Mouse (Mus musculus): ENCODE measurements around the gene Ctdsp1. TPM values are rescaled to one million over a fixed set of nuclear protein-coding genes. Genes with fewer than 3 reads are reported as not detected.

The Ctdsp1 gene
- total and polyA plus RNA-seq, 2 experiments from 2014 or later: 10.8 to 24.7 TPM

DNA sequence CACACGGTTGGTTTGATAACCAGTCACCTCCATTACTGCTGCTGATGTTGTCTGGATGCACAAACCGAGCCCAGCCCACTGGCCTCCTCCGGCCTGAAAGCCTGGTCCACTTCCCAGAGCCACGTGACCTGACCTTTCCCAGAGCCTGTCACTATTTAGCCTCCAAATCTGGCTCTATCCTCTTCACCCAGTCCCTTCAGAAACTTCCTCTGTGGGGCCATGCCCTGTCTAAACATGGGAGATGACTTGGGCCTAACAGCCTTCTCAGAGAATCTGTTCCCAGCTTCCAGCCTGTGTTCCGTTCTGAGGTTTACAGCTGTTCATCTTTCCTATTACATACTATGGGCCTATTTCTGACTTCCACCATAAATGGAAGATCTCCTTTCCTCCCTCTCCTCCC, 27.9 kb upstream of the Ctdsp1 start:
- no peak for ATAC-seq
- 74% methylated on average over 5 of the region's 5 CpGs for WGBS
- H3K4me1 ChIP-seq (ENCODE audit: insufficient read depth): no peaks in the 10 kb centered on the region
- no peak overlapping the region for H3K9ac ChIP-seq
- no peaks in the 10 kb centered on the region for H3K9me3 ChIP-seq (ENCODE audit: low read length)
- H3K4me2 ChIP-seq (ENCODE audit: low read depth): no peak overlapping the region
- no peak for TF ChIP-seq CTCF (IDR thresholded peaks at IDR 0.05; ENCODE audit: low read depth)
- H3K27me3 ChIP-seq (ENCODE audit: insufficient read depth, low read length): no peaks in the 10 kb centered on the region
- H3K27ac ChIP-seq (ENCODE audit: low read depth, low read length): no peak overlapping the region
- no peak overlapping the region for H3K4me3 ChIP-seq (ENCODE audit: low read depth, low read length)
- H3K36me3 ChIP-seq (ENCODE audit: insufficient read depth): no peaks in the 10 kb centered on the region
- DNase-seq: no peak

DNA sequence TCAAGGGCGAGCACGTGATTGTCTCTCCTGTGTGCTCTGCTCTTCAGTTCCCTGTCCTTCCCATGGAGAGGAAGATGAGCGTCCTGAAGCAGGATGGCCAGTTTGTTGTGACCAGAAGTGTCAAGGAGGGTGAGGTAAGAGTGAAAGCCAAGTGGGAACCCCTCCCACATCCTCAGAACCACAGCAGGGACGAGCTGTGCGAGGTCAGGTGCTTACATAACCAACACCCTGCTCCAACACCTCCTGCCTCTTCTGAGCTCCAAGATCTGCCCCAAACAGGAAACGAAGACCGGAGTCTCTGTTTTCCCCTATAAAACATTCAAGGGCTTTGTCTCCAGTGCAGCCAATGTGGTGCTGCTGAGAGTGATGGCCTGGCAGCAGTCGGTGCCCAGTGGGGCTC, 27.0 kb upstream of the Ctdsp1 start:
- TF ChIP-seq CTCF (IDR thresholded peaks at IDR 0.05; ENCODE audit: low read depth): no peak
- no peak overlapping the region for H3K4me3 ChIP-seq (ENCODE audit: low read depth, low read length)
- ATAC-seq (no peak), DNase-seq (no peak)
- no peak overlapping the region for H3K9ac ChIP-seq
- H3K27ac ChIP-seq (ENCODE audit: low read depth, low read length): no peak overlapping the region
- H3K4me1 ChIP-seq (ENCODE audit: insufficient read depth): no peaks in the 10 kb centered on the region
- H3K36me3 ChIP-seq (ENCODE audit: insufficient read depth): no peaks in the 10 kb centered on the region
- no peak overlapping the region for H3K4me2 ChIP-seq (ENCODE audit: low read depth)
- WGBS: 84% methylated on average over 8 of the region's 8 CpGs
- no peaks in the 10 kb centered on the region for H3K27me3 ChIP-seq (ENCODE audit: insufficient read depth, low read length)
- no peaks in the 10 kb centered on the region for H3K9me3 ChIP-seq (ENCODE audit: low read length)

DNA sequence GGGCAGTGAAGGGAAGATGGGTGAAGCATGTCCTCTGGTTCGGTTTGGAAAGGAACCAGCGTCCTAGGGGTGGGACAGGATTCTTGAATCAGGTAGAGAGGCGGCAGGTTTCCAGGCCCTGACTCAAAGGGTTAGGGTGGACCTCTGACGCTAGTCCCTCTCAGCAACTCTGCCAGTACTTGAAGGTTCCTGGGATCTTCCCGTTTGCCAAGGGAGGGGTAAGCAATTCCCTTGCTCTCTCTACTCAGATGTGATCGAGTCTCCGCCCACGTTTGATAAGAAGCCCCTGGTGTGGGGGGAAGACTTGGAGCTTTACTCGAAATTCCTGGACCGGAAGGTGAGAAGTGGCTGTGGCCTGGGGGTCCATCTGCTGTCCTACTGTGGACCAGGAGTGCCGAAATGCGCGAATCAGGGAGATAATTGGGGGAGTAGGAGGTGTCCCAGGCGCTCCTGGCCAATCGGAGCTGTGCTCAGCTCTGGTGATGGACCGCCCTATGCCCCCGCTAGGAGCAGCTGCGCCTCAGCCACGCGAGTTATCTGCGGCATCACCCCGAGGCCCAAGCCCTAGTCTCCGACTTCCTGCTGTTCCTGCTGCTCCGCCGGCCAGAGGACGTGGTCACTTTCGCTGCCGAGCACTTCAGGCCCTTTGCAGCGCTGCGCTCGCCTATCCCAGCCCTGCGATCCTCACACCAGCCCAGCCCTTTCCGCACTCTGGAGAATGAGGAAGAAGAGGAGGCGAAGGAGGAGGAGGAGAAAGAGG, 23.2 kb upstream of the Ctdsp1 start:
- Histone ChIP-seq H3K9ac (no peak overlapping the region), H3K4me1 (ENCODE audit: insufficient read depth) (no peaks in the 10 kb centered on the region), H3K9me3 (ENCODE audit: low read length) (no peaks in the 10 kb centered on the region), H3K27ac (ENCODE audit: low read depth, low read length) (no peak overlapping the region), H3K4me3 (ENCODE audit: low read depth, low read length) (peak overlapping the region; percentile 20), H3K36me3 (ENCODE audit: insufficient read depth) (no peaks in the 10 kb centered on the region), H3K4me2 (ENCODE audit: low read depth) (peak overlapping the region; percentile 47), H3K27me3 (ENCODE audit: insufficient read depth, low read length) (no peaks in the 10 kb centered on the region)
- DNase-seq (peak; percentile 33), ATAC-seq (peak; percentile 90)
- 29% methylated on average over 34 of the region's 34 CpGs for WGBS
- TF ChIP-seq CTCF (IDR thresholded peaks at IDR 0.05; ENCODE audit: low read depth): no peak; the same call in 1 of the 2 replicates

- 54% methylated on average over 4 of the region's 4 CpGs for WGBS
- ATAC-seq (no peak), DNase-seq (no peak)
- no peak overlapping the region for H3K4me2 ChIP-seq (ENCODE audit: low read depth)
- H3K4me3 ChIP-seq (ENCODE audit: low read depth, low read length): no peak overlapping the region
- H3K9me3 ChIP-seq (ENCODE audit: low read length): no peaks in the 10 kb centered on the region
- H3K4me1 ChIP-seq (ENCODE audit: insufficient read depth): no peaks in the 10 kb centered on the region
- H3K27ac ChIP-seq (ENCODE audit: low read depth, low read length): no peak overlapping the region
- no peaks in the 10 kb centered on the region for H3K27me3 ChIP-seq (ENCODE audit: insufficient read depth, low read length)
- H3K36me3 ChIP-seq (ENCODE audit: insufficient read depth): no peaks in the 10 kb centered on the region
- no peak overlapping the region for H3K9ac ChIP-seq
- no peak for TF ChIP-seq CTCF (IDR thresholded peaks at IDR 0.05; ENCODE audit: low read depth)
Measured at GRCm38 (mm10) chr1:74370040-74370439, 21.3 kb upstream of the Ctdsp1 start.

GRCm38 (mm10) chr1:74373372-74373771, 17.9 kb upstream of the Ctdsp1 start:
- Histone ChIP-seq H3K4me3 (ENCODE audit: low read depth, low read length) (no peak overlapping the region), H3K27me3 (ENCODE audit: insufficient read depth, low read length) (no peaks in the 10 kb centered on the region), H3K9me3 (ENCODE audit: low read length) (no peaks in the 10 kb centered on the region), H3K4me1 (ENCODE audit: insufficient read depth) (no peaks in the 10 kb centered on the region), H3K9ac (no peak overlapping the region), H3K4me2 (ENCODE audit: low read depth) (no peak overlapping the region), H3K27ac (ENCODE audit: low read depth, low read length) (no peak overlapping the region), H3K36me3 (ENCODE audit: insufficient read depth) (no peaks in the 10 kb centered on the region)
- DNase-seq (no peak), ATAC-seq (no peak)
- TF ChIP-seq CTCF (IDR thresholded peaks at IDR 0.05; ENCODE audit: low read depth): no peak
- WGBS: 79% methylated on average over 4 of the region's 4 CpGs

DNA sequence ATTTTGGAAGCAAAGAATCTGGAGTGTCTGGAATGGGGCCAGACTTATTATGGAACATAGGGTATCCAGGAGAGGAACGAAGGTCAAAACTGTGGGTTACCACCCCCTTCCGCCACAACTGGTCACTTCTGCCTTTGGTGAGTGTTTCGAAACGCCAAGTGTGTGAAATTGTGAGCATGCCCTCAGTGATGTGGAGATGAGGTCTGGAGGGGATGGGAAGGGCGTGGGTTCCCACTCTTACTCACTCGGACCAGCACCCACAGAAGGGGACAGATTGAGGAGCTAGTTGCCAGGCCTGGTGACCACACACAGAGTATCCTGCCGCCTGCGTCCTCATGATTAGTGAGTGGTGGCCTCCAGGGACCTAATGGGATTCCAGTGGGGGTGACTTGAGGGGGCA, 16.3 kb upstream of the Ctdsp1 start, which contains the start of gene Slc11a1:
Gene Slc11a1, plus strand, starts transcription at position 216 of the 400 bp plus-strand sequence.
- no peaks in the 10 kb centered on the region for H3K9me3 ChIP-seq (ENCODE audit: low read length)
- H3K9ac ChIP-seq: no peak within 1 kb of the TSS
- H3K27ac ChIP-seq (ENCODE audit: low read depth, low read length): no peak within 1 kb of the TSS
- no peak within 1 kb of the TSS for H3K4me2 ChIP-seq (ENCODE audit: low read depth)
- ATAC-seq (no peak), DNase-seq (no peak)
- H3K4me1 ChIP-seq (ENCODE audit: insufficient read depth): no peaks in the 10 kb centered on the region
- H3K36me3 ChIP-seq (ENCODE audit: insufficient read depth): no peaks in the 10 kb centered on the region
- H3K4me3 ChIP-seq (ENCODE audit: low read depth, low read length): no peak within 1 kb of the TSS
- no peak for TF ChIP-seq CTCF (IDR thresholded peaks at IDR 0.05; ENCODE audit: low read depth)
- no peaks in the 10 kb centered on the region for H3K27me3 ChIP-seq (ENCODE audit: insufficient read depth, low read length)
- 69% methylated on average over 8 of the region's 8 CpGs for WGBS

- H3K9me3 ChIP-seq (ENCODE audit: low read length): no peaks in the 10 kb centered on the region
- WGBS: 78% methylated on average over 10 of the region's 10 CpGs
- H3K4me3 ChIP-seq (ENCODE audit: low read depth, low read length): no peak overlapping the region
- no peaks in the 10 kb centered on the region for H3K27me3 ChIP-seq (ENCODE audit: insufficient read depth, low read length)
- DNase-seq (no peak), ATAC-seq (no peak)
- no peaks in the 10 kb centered on the region for H3K36me3 ChIP-seq (ENCODE audit: insufficient read depth)
- H3K9ac ChIP-seq: no peak overlapping the region
- no peak overlapping the region for H3K27ac ChIP-seq (ENCODE audit: low read depth, low read length)
- H3K4me2 ChIP-seq (ENCODE audit: low read depth): no peak overlapping the region
- no peaks in the 10 kb centered on the region for H3K4me1 ChIP-seq (ENCODE audit: insufficient read depth)
- TF ChIP-seq CTCF (IDR thresholded peaks at IDR 0.05; ENCODE audit: low read depth): no peak
Measured at GRCm38 (mm10) chr1:74375561-74375960, 15.7 kb upstream of the Ctdsp1 start.
